In the genomic region with DNA sequence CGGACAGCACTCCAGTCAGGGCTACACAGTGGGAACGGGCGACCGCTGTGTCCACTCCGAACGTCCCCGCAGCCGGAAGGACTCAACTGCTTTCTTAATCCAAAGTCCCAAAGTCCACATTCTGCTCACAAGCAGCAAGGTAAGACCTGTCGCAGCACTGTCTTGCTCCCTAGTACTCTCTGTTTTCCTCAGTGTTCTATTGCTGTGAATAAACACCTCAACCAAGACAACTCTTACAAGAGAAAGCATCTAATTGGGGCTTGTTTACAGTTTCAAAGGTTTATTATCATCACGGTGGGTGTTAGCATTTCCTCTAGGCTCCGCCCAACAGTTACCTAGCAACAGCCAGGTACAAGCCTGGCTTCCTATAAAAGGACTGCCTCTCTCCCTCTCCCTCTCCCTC, we compare ENCODE assay signal across 17 mouse cellular contexts. TPM values are rescaled to one million over a fixed set of nuclear protein-coding genes. Genes with fewer than 3 reads are reported as not detected.
DNase-seq lines count a peak whose midpoint lies in the region; ATAC-seq lines count a peak whose summit lies in the region.
"Had no signal": no experiment of that assay in that cellular context is flagged by ENCODE, and none has a peak within 500 bp of the region (broad histone marks: within the 10 kb centered on the region; RNA-seq: fewer than 3 reads in every experiment).

No protein-coding gene starts in this region.

- no peak for ATAC-seq in hindbrain, embryonic 13.5 days (ENCODE audit: low FRiP score)
- no peak for ATAC-seq in hindbrain, embryonic 11.5 days (ENCODE audit: low FRiP score)
- peak; percentile 46; the same call in 1 of the 2 replicates for ATAC-seq in stomach, embryonic 16.5 days (ENCODE audit: insufficient read depth, low FRiP score)
- ATAC-seq: forebrain, embryonic 16.5 days; hindbrain, embryonic 16.5 days; Patski had no signal

- H3K27me3 ChIP-seq in hindbrain, embryonic 13.5 days: no peaks in the 10 kb centered on the region
- H3K27me3 ChIP-seq in hindbrain, embryonic 11.5 days (ENCODE audit: control insufficient read depth, insufficient read depth, low read length): no peaks in the 10 kb centered on the region
- no peaks in the 10 kb centered on the region for H3K27me3 ChIP-seq in stomach, embryonic 16.5 days (ENCODE audit: control insufficient read depth, insufficient read depth, low read length)
- H3K27me3 ChIP-seq in embryonic facial prominence, embryonic 10.5 days (replicated peaks; ENCODE audit: low read depth, poor library complexity, severe bottlenecking): peaks cover 8% of the 10 kb centered on the region; the same call in 1 of the 2 replicates
- H3K27me3 ChIP-seq: Patski had no signal

- 0 out of 2 replicates have a peak overlapping the region, but pooled peaks have one; percentile 15 for H3K9ac ChIP-seq in hindbrain, embryonic 13.5 days
- no peak overlapping the region for H3K9ac ChIP-seq in hindbrain, embryonic 11.5 days (ENCODE audit: low read depth, low read length)
- no peak overlapping the region for H3K9ac ChIP-seq in stomach, embryonic 16.5 days (ENCODE audit: low read length)
- H3K9ac ChIP-seq: lung, embryonic 14.5 days had no signal

- H3K9me3 ChIP-seq in hindbrain, embryonic 13.5 days: no peaks in the 10 kb centered on the region
- H3K9me3 ChIP-seq in hindbrain, embryonic 11.5 days (ENCODE audit: control insufficient read depth, low read length): no peaks in the 10 kb centered on the region
- H3K9me3 ChIP-seq in stomach, embryonic 16.5 days (replicated peaks; ENCODE audit: control insufficient read depth, low read length): no peaks in the 10 kb centered on the region
- H3K9me3 ChIP-seq in embryonic facial prominence, embryonic 10.5 days: no peaks in the 10 kb centered on the region

- intact Hi-C loops in heart, postnatal 14 days (cut with DNase I): no loop called here

- no peak overlapping the region for H3K27ac ChIP-seq in hindbrain, embryonic 13.5 days
- no peak overlapping the region for H3K27ac ChIP-seq in hindbrain, embryonic 11.5 days (ENCODE audit: low read depth, low read length)
- H3K27ac ChIP-seq in stomach, embryonic 16.5 days (ENCODE audit: low read length): no peak overlapping the region
- no peak overlapping the region for H3K27ac ChIP-seq in embryonic facial prominence, embryonic 10.5 days (replicated peaks)

- no peak overlapping the region for H3K4me3 ChIP-seq in hindbrain, embryonic 13.5 days
- H3K4me3 ChIP-seq in hindbrain, embryonic 11.5 days (ENCODE audit: low read depth, low read length): no peak overlapping the region
- no peak overlapping the region for H3K4me3 ChIP-seq in stomach, embryonic 16.5 days (replicated peaks; ENCODE audit: low read length)
- no peak overlapping the region for H3K4me3 ChIP-seq in embryonic facial prominence, embryonic 10.5 days

- no peak for DNase-seq in hindbrain, embryonic 11.5 days (ENCODE audit: low spot score)
- peak; percentile 61 for DNase-seq in kidney, adult 11 months
- DNase-seq in kidney, postnatal 14 days: peak; percentile 55
- no peak for DNase-seq in embryonic facial prominence, embryonic 10.5 days (ENCODE audit: low spot score)
- no peak for DNase-seq in heart, postnatal 14 days
- DNase-seq in heart, adult 8-10 months (ENCODE audit: low spot score): no peak
- DNase-seq: adrenal gland, adult 8-10 months; cerebellum, adult 9-10 months; embryo, embryonic 11 days; gastrocnemius, postnatal 25 days; lung, embryonic 14.5 days had no signal

- no peaks in the 10 kb centered on the region for H3K4me1 ChIP-seq in hindbrain, embryonic 13.5 days (replicated peaks)
- no peaks in the 10 kb centered on the region for H3K4me1 ChIP-seq in hindbrain, embryonic 11.5 days (replicated peaks; ENCODE audit: control insufficient read depth, insufficient read depth, low read length)
- no peaks in the 10 kb centered on the region for H3K4me1 ChIP-seq in stomach, embryonic 16.5 days (ENCODE audit: control insufficient read depth, insufficient read depth, low read length)
- H3K4me1 ChIP-seq in embryonic facial prominence, embryonic 10.5 days: no peaks in the 10 kb centered on the region

- H3K4me2 ChIP-seq in hindbrain, embryonic 13.5 days: no peak overlapping the region
- H3K4me2 ChIP-seq in hindbrain, embryonic 11.5 days (replicated peaks; ENCODE audit: low read depth, low read length): no peak overlapping the region
- no peak overlapping the region for H3K4me2 ChIP-seq in stomach, embryonic 16.5 days (ENCODE audit: low read depth, low read length)
- H3K4me2 ChIP-seq: lung, embryonic 14.5 days had no signal

- 32% methylated on average over 11 of the region's 11 CpGs for WGBS in hindbrain, embryonic 13.5 days
- 37% methylated on average over 11 of the region's 11 CpGs for WGBS in hindbrain, embryonic 11.5 days
- 21% methylated on average over 11 of the region's 11 CpGs for WGBS in stomach, embryonic 16.5 days
- WGBS in embryonic facial prominence, embryonic 10.5 days: 24% methylated on average over 11 of the region's 11 CpGs

- H3K36me3 ChIP-seq in hindbrain, embryonic 13.5 days: no peaks in the 10 kb centered on the region
- no peaks in the 10 kb centered on the region for H3K36me3 ChIP-seq in hindbrain, embryonic 11.5 days (ENCODE audit: control insufficient read depth, insufficient read depth, low read length)
- no peaks in the 10 kb centered on the region for H3K36me3 ChIP-seq in stomach, embryonic 16.5 days (ENCODE audit: control insufficient read depth, insufficient read depth, low read length)
- no peaks in the 10 kb centered on the region for H3K36me3 ChIP-seq in embryonic facial prominence, embryonic 10.5 days (replicated peaks)

RNA-seq across cellular contexts. Expression of a gene that starts 16.6 kb away (rescaled TPM):
- polyA plus RNA-seq in hindbrain, embryonic 13.5 days (2015; fragmentation: Nextera tagmentation; extraction: Ambion mirVana): 0.61 and 0.62 TPM in 2 replicates
- polyA plus RNA-seq in hindbrain, embryonic 11.5 days (2014; fragmentation: Nextera tagmentation; extraction: Ambion mirVana): 0.60 and 0.86 TPM in 2 replicates
- 1.8 and 4.5 TPM in 2 replicates for polyA plus RNA-seq in stomach, embryonic 16.5 days (2015; fragmentation: Nextera tagmentation; extraction: Ambion mirVana)
- 1.6 and 2.0 TPM in 2 replicates for polyA plus RNA-seq in embryonic facial prominence, embryonic 10.5 days (2016; fragmentation: Nextera tagmentation; extraction: Ambion mirVana)
- under 1 TPM; 0.10 to 0.22 TPM for total RNA-seq in heart, postnatal 14 days (2021)
- total RNA-seq in heart, adult 8-10 months (2022): under 1 TPM in 2 of 4 experiments, not detected in 2; 0.14 to 0.16 TPM
- total RNA-seq: gastrocnemius, postnatal 25 days had no signal

RNA-seq across cellular contexts. Expression of a gene that starts 19.3 kb away (rescaled TPM):
- 42.9 and 43.7 TPM in 2 replicates for polyA plus RNA-seq in hindbrain, embryonic 13.5 days (2015; fragmentation: Nextera tagmentation; extraction: Ambion mirVana)
- polyA plus RNA-seq in hindbrain, embryonic 11.5 days (2014; fragmentation: Nextera tagmentation; extraction: Ambion mirVana): 51.4 and 52.3 TPM in 2 replicates
- polyA plus RNA-seq in stomach, embryonic 16.5 days (2015; fragmentation: Nextera tagmentation; extraction: Ambion mirVana): 30.7 and 31.4 TPM in 2 replicates
- 37.6 and 40.2 TPM in 2 replicates for polyA plus RNA-seq in embryonic facial prominence, embryonic 10.5 days (2016; fragmentation: Nextera tagmentation; extraction: Ambion mirVana)
- total RNA-seq in heart, postnatal 14 days (2021): 10 to 100 TPM; 22.6 to 23.0 TPM
- 10 to 100 TPM; 18.9 to 23.0 (median 20.4) TPM for total RNA-seq in heart, adult 8-10 months (2022)

RNA-seq across cellular contexts. Expression of a gene that starts 33.2 kb away (rescaled TPM):
- polyA plus RNA-seq in hindbrain, embryonic 13.5 days (2015; fragmentation: Nextera tagmentation; extraction: Ambion mirVana): 3.3 and 4.1 TPM in 2 replicates
- polyA plus RNA-seq in hindbrain, embryonic 11.5 days (2014; fragmentation: Nextera tagmentation; extraction: Ambion mirVana): 0.09 and 0.29 TPM in 2 replicates
- polyA plus RNA-seq in stomach, embryonic 16.5 days (2015; fragmentation: Nextera tagmentation; extraction: Ambion mirVana): 3.4 and 3.5 TPM in 2 replicates
- 0.13 and 0.25 TPM in 2 replicates for polyA plus RNA-seq in embryonic facial prominence, embryonic 10.5 days (2016; fragmentation: Nextera tagmentation; extraction: Ambion mirVana)
- total RNA-seq in heart, postnatal 14 days (2021): 10 to 100 TPM; 18.9 to 21.7 TPM
- 10 to 100 TPM; 19.9 to 24.1 (median 22.7) TPM for total RNA-seq in heart, adult 8-10 months (2022)
- total RNA-seq: megakaryocyte-erythroid progenitor cell, adult 5-6 weeks had no signal

RNA-seq across cellular contexts. Expression of a gene that starts 43.0 kb away (rescaled TPM):
- 55.8 and 58.4 TPM in 2 replicates for polyA plus RNA-seq in hindbrain, embryonic 13.5 days (2015; fragmentation: Nextera tagmentation; extraction: Ambion mirVana)
- 66.5 and 67.4 TPM in 2 replicates for polyA plus RNA-seq in hindbrain, embryonic 11.5 days (2014; fragmentation: Nextera tagmentation; extraction: Ambion mirVana)
- 169 and 176 TPM in 2 replicates for polyA plus RNA-seq in stomach, embryonic 16.5 days (2015; fragmentation: Nextera tagmentation; extraction: Ambion mirVana)
- 39.3 and 50.2 TPM in 2 replicates for polyA plus RNA-seq in embryonic facial prominence, embryonic 10.5 days (2016; fragmentation: Nextera tagmentation; extraction: Ambion mirVana)
- total RNA-seq in heart, postnatal 14 days (2021): 10 to 100 TPM; 42.1 to 44.0 TPM
- 10 to 100 TPM; 33.5 to 51.0 (median 41.9) TPM for total RNA-seq in heart, adult 8-10 months (2022)
- total RNA-seq: megakaryocyte-erythroid progenitor cell, adult 5-6 weeks had no signal

Comparison
In these comparisons a context has a peak if more than half of its experiments do, and no peak if none do; other contexts are left out.
1. DNase-seq: peak in kidney, adult 11 months (single experiment) and kidney, postnatal 14 days (single experiment); none in hindbrain, embryonic 11.5 days (single experiment), embryonic facial prominence, embryonic 10.5 days (single experiment), heart, postnatal 14 days (0 of 2) and heart, adult 8-10 months (single experiment).